Comparison of ENCODE assay signal across 27 mouse cellular contexts in genomic region chr14:34398901-34399300, GRCm38 (mm10). TPM values are rescaled to one million over a fixed set of nuclear protein-coding genes. Genes with fewer than 3 reads are reported as not detected.
"Had no signal": no experiment of that assay in that cellular context is flagged by ENCODE, and none has a peak within 500 bp of the region (broad histone marks: within the 10 kb centered on the region; RNA-seq: fewer than 3 reads in every experiment).

No protein-coding gene starts in this region.

- H3K27ac ChIP-seq: midbrain, embryonic 10.5 days; midbrain, embryonic 12.5 days; neural tube, embryonic 13.5 days; neural tube, embryonic 15.5 days; stomach, embryonic 15.5 days; stomach, postnatal 0 days had no signal

- H3K9me3 ChIP-seq: midbrain, embryonic 12.5 days; neural tube, embryonic 13.5 days; neural tube, embryonic 15.5 days; stomach, embryonic 15.5 days had no signal

- DNase-seq: lung, adult 18-20 months; lung, embryonic 14.5 days; lung, postnatal 10 days; lung, postnatal 4 days; midbrain, embryonic 14.5 days; retina, postnatal 1 day; right cerebral cortex, adult 18-20 months; right cerebral cortex, postnatal 25 days; right cerebral cortex, postnatal 4 days; thymus, adult 2 months; thymus, postnatal 25 days; thymus, postnatal 4 days had no signal

- H3K27me3 ChIP-seq: midbrain, embryonic 12.5 days; neural tube, embryonic 13.5 days; neural tube, embryonic 15.5 days; stomach, embryonic 15.5 days had no signal

- H3K4me1 ChIP-seq: neural tube, embryonic 13.5 days; neural tube, embryonic 15.5 days; stomach, embryonic 15.5 days had no signal

- H3K4me3 ChIP-seq: midbrain, embryonic 10.5 days; midbrain, embryonic 12.5 days; myocyte; neural tube, embryonic 13.5 days; neural tube, embryonic 15.5 days; stomach, embryonic 15.5 days had no signal

- H3K4me2 ChIP-seq: lung, embryonic 14.5 days; midbrain, embryonic 12.5 days; neural tube, embryonic 13.5 days; neural tube, embryonic 15.5 days; stomach, embryonic 15.5 days had no signal

- H3K9ac ChIP-seq: lung, embryonic 14.5 days; midbrain, embryonic 12.5 days; neural tube, embryonic 13.5 days; neural tube, embryonic 15.5 days; stomach, embryonic 15.5 days had no signal

- ATAC-seq: midbrain, embryonic 16.5 days had no signal

RNA-seq across cellular contexts. Expression of gene Mmrn2, which starts 23.6 kb away (rescaled TPM):
- total RNA-seq: megakaryocyte, adult 5-6 weeks; megakaryocyte-erythroid progenitor cell, adult 5-6 weeks had no signal

RNA-seq across cellular contexts. Expression of gene Sncg, which starts 24.3 kb away (rescaled TPM):
- total RNA-seq: megakaryocyte, adult 5-6 weeks; megakaryocyte-erythroid progenitor cell, adult 5-6 weeks had no signal

RNA-seq across cellular contexts. Expression of gene Fam25c, which starts 43.7 kb away (rescaled TPM):
- total RNA-seq: megakaryocyte, adult 5-6 weeks; megakaryocyte-erythroid progenitor cell, adult 5-6 weeks had no signal
- polyA plus RNA-seq: lung, embryonic 14.5 days; lung, embryonic 16.5 days; midbrain, embryonic 10.5 days; midbrain, embryonic 12.5 days; midbrain, embryonic 14.5 days; midbrain, embryonic 16.5 days; myocyte; neural tube, embryonic 11.5 days; neural tube, embryonic 13.5 days; neural tube, embryonic 15.5 days; small intestine, adult 2 months; spleen, adult 2 months; testis, adult 2 months had no signal
